Mouse (Mus musculus) thymus, postnatal 0 days (tissue): Measurements from ENCODE around the gene Fam69a. TPM values are rescaled to one million over a fixed set of nuclear protein-coding genes. Genes with fewer than 3 reads are reported as not detected.
"Not testable (repeated sequence)": the region's sequence is repeated elsewhere in the genome, so short reads cannot be mapped to it uniquely, and the experiment has no call there.

ENCODE experiments used
- DNase-seq: peaks from one replicate; pipeline ENCODE4 v3.0.0-alpha.2; 2015; ENCODE audit warnings: low spot score
- polyA plus RNA-seq: library from polyadenylated mRNA; unstranded; fragments of >200 nt; fragmentation: Nextera tagmentation; extraction: Ambion mirVana; gene quantifications from 2 replicates; pipeline ENCODE4 v1.2.1, GENCODE M21; 2015

Gene Fam69a
- polyA plus RNA-seq, 1 experiment from 2014 or later, result 38.3 TPM

DNA sequence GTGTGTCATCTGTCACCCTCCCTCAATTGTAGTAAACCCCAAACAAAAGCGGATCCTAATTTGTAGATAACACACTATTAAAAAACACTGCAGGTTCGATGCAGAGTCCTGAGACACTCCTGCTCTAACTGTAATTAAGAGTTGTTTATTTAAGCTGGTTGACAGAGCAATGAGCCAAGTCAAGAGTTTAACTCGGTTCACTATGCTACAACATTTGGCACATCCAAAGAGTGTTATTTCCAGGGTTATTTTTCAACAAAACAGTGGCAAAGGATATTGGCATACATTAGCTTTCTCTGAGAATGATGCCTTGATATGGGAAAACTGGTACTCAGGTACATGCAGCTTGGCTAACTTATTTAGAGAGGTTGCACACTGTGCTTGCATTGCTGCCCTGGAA, 4.9 kb downstream of the Fam69a start:
- no peak for DNase-seq

DNA sequence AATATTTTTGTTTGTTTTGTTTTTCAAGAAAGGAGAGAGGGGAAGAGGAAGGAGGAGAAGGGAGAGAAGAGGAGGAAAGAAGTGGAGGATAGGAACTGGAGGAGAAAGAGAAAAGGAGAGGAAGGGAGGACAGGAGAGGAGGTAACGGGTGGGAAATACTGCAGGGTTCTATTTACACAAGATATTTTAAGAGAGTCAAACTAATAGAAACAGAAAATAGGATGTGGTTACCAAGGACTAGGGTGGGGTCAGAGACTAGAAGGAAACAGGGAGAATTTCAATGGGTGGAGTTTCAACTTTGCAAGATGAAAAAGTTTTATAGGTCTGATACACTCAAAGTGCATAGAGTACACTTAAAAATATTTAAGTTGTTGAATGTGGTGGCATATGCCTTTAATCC, 7.0 kb downstream of the Fam69a start:
- no peak for DNase-seq

DNA sequence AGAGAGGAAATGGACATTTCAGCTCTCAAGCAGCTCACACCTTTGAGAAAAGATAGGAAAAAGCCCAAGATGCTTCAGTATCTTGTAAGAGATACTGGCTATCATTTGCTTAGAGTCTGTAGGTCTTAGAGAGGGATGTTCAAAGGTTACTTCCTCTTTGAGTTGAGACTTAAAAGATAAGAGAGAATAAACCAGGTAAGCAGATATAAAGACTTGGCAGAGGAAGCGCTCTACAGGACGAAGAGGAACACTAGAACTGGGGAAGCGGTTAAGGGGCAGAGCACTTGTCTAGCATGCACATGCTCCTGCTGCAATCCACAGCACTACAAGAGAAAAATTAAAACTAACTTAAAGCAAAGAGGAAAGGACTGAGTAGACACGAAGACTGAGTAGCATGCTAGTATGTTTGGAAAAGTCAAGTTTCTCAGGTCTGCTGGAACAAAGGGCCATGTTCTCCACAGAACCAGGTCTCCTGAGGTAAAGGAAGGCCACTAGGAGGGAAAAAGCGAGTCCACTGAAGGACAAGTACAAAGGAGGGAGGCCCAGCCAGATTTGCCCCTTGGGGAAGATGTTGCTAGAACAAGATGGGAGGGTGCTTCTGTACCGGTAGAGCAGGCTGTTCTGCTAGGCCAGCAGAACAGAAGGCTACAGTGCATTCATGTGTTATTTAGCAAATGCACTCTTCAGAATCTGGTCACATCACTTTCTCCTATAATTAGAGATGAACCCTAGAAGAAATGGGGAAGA, 8.4 kb downstream of the Fam69a start:
- peak; percentile 40 for DNase-seq

DNA sequence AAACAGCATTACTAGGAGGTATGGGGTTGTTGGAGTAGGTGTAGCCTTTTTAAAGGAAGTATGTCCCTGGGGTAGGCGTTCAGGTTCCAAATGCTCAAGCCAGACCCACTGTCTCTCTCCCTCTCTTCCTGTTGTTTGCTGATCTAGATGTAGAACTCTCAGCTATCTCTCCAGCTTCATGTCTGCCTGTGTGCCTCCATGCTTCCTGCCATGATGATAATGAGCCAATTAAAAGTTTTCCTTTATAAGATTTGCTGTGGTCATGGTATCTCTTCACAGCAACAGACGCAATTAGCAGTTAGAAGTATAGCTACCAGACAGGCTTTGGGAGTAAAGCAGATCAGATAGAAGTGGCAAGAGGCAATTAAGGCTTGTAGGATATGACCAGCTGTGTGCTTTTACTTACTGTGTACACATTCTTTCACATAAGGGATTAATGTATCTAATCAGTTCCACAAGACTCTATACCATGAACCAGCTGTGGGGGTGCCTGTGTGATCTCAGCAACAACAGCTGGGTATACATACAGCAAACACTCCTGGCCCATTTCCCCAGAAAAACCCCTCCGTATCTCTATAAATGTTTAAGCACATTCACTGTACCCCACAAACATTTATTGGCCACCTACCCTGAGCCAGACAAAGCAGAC, 9.1 kb downstream of the Fam69a start:
- DNase-seq, result no peak

DNA sequence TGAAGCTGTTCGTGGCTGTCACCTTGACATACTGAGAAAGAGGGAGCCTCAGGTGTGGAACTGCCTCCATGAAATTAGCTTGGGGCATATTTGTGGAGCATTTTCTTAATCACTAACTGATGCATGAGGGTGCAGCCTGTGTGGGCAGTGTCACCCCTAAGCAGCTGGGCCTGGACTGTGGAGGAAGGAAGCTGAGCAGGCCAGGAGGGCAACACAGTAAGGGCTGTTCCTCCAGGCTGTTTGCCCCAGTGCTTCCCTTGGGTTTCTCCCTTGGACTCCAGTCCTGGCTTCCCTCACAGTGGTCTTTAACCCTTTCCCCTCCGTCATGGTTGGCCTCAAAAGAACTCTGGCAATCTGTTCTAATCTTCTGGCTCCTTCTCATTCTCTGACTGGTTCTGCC, 13.6 kb downstream of the Fam69a start:
- DNase-seq, result no peak

DNA sequence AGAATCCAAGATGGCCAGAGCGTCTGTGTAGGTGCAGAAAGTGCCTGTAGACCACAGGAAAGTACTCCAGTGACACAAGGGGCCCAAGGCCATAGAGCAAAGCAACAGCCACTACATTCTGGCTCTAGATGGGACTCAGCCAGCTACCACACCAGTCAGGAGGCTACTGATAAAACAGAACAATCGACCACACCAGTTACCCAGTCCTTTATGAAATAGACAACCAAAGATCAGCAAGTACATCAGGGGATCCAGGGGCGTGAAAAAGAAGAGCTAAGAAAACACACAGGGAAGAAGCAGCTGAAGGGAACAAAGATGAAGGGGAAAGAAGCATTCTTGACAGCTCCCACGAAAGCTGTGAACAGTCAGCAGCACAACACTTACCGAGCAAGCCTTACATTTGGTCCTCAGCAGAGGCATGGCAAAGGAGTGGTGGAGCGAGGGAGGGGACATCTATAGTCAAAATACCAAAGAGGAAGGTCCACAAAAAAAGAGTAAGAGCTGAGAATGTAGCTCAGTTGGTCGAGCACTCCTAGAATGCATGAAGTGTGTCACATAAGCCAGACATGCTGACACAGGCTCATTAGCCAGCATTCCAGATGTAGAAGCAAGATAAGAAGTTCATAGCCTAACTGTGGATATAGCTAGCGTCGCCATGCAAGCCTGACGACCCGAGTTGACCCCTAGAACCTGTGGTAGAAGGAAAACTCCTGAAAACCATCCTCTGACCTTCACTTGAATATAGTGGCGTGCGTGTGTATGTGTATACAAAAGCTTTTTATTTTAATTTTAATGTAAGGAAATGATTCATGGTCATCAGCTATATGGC, 14.2 kb downstream of the Fam69a start:
- no peak for DNase-seq

DNA sequence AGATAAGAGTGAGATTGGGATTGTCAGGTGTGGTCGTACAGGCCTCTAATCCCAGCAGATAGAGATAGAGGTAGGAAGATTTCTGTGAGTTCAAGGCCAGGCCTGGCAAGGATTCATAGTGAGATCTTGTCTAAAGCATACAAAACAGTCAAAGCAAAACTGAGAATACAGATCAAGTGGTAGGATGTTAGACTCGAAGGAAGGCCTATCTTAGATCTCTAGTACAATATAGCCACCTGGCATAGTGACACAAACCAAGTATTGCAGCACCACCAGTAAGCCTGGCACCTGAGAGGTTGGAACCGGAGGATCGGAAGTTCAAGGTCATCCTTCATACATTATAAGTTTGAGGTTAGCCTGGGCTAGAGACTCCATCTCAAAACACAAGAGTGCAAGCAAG, 15.8 kb downstream of the Fam69a start:
- DNase-seq, result no peak

DNA sequence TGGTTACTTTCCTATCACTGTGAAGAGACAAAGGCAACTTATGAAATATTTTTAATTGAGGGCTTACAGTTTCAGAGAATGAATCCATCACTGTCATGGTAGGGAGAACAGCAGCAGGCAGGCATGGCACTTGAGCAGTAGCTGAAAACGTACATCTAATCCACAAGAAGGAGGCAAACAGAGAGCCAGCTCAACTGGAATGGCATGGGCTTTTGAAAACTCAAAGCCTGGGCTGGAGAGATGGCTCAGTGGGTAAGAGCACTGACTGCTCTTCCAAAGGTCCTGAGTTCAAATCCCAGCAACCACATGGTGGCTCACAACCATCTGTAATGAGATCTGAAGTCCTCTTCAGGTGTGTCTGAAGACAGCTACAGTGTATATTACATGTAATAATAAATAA, 17.1 kb downstream of the Fam69a start:
- DNase-seq, result not testable (repeated sequence)

DNA sequence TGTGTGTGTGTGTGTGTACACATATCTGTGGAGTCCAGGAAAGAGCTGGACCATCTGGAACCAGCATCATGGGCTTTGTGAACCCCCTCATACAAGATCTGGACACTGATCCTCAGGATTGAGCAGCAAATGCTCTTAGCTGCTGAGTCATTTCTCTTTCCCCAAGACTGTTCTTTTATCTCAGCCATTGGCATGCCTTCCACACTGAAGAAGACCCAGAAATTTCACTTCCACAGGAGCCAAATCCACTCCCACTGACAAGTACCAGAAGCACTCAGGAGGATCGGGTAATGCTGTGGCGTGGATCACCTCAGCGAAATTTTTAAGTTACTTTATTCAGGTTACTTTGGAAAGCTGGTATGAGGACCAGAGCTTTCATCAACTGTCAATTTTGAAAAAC, 18.8 kb downstream of the Fam69a start:
- DNase-seq, result no peak

DNA sequence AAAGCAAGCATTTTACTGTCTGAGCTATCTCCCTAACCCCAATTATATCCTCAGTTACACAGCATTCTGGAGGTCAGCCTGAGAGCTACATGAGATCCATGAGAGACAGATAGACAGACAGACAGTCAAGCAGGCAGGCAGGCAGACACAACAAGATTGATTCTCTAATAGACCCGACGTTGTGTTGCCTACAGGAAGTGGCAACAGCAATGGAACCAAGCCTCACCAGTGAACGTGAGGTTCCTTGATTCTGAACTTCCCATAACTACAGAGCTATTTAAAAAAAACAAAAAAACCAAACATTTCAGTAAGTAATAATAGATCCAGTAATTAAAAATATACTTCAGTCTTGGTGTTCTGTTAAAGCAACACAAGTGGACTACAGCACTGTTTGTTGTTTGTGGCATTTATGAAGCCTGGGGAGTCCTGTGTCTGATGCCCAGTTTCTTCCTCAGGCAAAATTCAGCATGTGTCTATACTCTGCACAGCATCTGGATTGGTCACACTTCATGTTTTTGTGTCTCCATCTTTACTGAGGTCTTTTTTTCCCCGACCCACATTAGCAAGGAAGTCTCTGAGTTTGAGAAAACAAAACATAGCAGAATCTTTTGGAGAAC, 19.9 kb downstream of the Fam69a start:
- no peak for DNase-seq

DNA sequence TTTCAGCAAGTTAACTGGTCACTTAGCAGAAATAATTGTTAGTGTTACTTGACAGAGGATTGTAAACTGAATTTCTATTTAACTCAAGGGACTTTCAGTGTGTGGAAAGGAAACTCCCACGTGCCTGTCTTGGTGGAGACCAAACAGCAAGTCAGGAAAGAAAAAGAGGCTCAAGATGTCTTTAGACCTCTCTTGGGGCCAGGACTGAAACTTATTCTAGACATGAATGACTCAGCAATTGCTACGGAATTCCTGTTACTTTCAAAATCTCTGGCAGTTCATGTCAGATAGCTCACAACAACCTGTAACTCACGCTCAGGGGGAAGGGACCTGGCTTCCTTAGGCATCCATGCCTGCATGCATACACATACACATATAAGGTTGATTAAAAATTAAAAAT, 20.7 kb downstream of the Fam69a start:
- no peak for DNase-seq

DNA sequence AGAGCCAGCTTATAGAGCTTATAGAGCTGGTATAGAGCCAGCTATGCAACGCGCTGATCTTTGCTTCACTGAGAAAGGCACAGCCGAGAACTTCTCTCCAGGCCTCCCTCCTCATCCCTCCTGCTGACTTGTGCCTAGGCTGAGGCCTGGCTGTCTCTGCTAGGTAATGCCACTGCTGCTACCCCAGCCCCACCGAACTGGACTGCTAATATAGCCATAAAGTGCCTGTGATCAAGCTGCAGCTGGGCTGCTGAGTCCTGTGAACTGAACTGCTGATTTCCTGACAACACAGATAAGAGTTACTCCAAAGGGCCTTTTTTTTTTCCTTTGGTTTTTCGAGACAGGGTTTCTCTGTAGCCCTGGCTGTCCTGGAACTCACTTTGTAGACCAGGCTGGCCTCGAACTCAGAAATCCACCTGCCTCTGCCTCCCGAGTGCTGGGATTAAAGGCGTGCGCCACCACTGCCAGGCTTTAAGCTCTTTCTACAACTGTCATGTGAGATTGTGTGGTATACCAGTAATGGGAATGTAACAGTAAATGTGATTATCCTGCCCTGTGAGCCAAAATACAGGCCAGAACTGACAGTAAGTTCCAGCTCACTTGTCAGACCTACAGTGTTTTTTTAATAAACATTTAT, 21.4 kb downstream of the Fam69a start:
- no peak for DNase-seq

DNA sequence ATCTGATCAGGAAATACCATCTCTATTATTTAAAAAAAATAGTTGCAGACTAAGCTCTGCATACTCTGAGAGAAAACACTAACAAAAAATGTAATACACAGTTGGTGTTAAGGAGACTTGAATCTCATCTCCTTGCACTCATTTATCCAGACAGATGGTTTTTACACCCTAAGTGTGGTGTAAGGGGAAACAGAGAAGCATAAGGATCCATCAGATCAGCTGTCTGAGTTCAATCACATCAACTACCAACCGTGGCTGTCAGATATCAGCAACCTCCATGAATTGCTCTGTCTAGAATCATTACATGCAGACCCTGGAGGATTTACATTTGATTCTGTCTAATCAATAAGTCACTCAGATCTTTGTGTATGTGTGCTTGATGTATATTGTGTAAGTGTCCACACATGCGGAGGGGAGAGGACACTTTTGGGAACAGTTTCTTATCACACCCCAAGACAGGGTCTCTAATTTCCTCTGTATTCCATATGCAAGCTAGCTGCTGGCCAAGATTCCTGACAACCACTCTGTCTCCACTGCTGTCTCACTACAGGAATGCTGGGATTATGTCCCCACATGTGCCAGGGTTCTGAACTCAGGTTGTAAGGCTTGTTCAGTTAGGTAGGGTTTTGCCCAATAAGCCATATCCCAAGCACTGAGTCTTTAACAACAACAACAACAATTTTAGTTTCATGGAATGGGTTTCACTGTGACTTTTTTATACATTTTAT, 22.7 kb downstream of the Fam69a start:
- DNase-seq, result no peak

DNA sequence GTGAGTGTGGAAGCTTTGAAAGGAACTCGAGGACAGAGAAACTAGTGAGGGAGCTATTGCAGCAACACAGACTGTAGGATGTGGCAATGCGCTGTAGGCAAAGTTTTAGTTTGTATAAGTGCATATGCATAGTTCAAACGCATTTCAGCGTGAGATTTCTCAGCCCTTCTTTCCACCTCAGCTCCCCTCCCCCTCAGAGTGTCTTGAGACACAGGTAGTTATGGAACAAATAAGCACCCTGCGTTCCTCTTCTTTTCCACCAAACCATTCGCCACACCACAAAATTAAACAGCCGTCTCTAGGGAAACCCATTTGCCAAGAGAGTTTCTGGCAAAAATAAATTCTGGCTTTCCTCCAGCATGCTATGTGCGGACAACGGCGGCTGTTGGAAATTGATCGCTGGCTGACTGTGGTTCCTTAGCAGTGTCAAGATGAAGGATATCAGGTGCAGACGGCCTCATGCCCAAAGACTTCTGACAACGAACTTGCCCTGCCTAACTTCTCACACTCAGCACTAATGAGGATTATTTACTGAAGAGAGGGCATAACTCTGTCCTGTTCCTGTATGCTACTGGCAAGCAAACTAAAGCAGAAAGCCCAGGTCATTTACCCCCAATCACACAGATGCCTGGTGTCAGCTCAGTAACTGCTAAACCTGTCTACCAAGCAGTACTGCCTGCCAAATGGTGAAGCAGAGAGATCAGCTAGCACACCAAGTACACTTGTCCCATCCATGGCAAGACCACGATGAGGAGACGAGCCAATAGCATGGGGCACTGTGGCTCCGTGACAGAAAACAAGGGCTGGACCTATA, 25.2 kb downstream of the Fam69a start:
- no peak for DNase-seq

DNA sequence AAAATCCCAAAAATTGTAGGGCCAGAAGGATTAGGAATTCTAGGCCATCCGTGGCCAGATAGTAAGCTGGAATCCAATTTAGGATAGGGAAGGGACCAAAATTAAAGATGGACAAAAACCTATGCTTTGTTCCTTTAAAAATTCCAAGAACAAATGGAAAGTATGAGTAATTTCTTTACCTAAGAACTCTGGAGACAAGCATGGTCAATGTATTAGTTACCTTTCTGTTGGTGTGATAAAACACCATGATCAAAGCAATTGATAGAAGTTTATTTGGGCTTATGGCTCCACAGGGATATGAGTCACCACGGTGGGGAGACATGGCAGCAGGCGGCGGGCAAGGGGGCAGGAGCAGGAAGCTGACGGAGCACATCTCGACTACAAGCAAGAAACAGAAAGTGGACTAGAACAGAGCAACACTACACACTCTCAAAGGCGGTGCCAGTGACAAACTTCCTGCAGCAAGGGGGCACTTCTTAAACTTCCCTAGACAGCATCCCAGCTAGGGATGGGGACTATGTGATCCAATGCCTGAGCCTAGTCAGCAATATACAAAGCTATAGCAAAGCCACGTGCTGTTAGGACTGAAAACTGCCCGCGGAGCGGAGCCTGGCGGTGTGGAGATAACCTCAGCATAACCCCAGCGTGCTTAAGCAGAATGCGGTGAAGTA, 26.2 kb downstream of the Fam69a start:
- DNase-seq, result no peak

DNA sequence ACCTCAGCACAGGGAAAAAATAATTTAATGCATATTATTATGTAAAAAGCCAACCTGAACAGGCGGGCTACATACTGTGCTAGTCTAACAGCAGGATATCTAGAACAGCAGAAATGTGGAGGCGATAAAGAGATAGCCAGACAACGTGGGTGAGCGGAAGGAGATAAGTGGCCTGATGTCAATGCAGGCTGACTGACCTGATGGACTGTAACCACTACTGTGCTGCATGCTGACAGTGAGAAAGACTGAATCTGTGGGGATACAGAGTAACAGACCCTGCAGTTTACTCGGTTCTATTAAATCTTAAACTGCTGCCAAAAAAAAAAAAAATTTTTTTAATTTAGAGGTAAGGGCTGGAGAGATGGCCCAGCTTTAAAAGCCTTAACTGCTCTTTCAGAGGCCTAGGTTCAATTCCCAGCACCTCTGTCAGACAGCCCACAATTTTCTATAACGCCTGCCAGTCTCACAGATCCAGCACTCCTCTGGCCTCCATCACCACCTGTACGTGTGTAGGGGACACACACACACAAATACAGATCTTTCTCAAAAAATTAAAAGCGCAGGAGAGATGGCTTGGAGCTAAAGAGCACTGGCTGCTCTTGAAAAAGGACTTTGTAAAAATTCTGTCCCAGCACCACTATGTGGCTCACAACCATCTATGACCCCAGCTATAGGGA, 27.1 kb downstream of the Fam69a start:
- no peak for DNase-seq

DNA sequence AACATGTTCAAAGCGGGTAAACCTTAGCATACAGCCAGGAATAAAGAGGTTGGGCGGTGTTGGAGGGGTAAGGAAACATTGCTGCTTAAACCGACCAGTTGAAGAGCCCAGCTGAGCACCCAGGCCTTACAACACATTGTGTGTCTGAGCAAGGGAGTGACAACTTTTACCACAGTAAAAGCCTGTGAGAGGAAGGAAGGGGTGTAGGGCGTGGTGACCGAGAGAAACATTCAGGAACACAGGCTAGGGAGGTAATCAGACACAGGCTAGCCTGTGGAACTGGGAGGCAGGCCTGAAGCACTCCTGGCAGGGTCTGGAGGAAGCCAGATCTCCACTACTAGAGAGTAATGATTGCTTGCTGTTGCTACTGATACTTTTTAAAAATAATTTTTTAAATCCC, 36.2 kb downstream of the Fam69a start:
- DNase-seq, result no peak

DNA sequence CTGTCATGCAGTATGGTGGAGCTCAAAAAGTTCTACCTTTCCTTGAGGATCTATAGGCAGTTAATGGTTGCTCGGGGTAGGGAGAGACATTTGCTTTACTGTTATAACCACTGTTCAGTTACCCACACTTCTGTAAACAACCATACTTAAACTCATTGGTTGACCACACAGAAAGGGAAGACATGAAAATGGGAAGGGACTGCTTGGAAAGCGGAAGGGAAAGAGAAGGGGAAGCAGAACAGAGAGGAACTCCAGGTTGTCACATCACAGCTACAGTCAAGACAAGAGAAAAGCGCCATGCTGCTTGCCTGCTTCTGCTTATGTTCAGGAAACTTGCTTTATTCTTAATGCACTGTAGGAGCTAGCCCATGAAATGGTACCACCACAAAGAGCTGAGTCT, 37.3 kb downstream of the Fam69a start:
- DNase-seq, result no peak

DNA sequence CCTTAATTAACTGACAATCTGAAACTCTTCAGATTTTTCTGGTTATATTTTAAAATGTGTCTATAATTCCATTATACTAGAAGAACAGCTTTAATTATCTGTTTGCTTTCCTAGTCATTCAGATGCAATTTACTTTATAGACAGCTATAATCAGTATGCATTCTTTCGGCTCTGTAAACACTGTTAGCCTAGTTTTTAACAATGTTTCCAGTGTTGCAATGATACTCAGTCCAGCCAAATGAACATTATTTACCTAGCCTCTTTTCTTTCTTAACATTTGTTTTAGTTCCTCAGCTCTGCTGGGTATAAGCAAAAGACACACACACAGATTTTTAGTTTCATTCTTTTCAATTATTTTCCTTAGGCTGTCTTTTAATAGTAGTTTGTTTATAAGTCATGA, 38.0 kb downstream of the Fam69a start:
- no peak for DNase-seq
